Mouse (Mus musculus) embryonic facial prominence, embryonic 14.5 days (tissue): ENCODE data around the gene Gabbr1. TPM values are rescaled to one million over a fixed set of nuclear protein-coding genes. Genes with fewer than 3 reads are reported as not detected.

ENCODE experiments used
- ATAC-seq: fragments of 200-750 bp; cut with Nextera tagmentation; 2 replicates; pipeline ENCODE4 v1.8.0; 2017; ENCODE audit warnings: low read depth, moderate number of reproducible peaks, moderate TSS enrichment
- DNase-seq: peaks from one replicate; pipeline ENCODE4 v3.0.0-alpha.2; 2015; ENCODE audit warnings: low spot score
- H3K27ac ChIP-seq: fragments of 300-500 bp; sonication (generic); replicated peaks from 2 replicates; pipeline ENCODE4 v1.5.1; 2014; ENCODE audit warnings: low read depth, mild to moderate bottlenecking, low read length, moderate library complexity
- H3K27me3 ChIP-seq: fragments of 300-500 bp; sonication (generic); replicated peaks from 2 replicates; pipeline ENCODE4 v1.6.1; 2014; ENCODE audit warnings: low read length; ENCODE audit not compliant: control insufficient read depth, insufficient read depth
- H3K36me3 ChIP-seq: fragments of 300-500 bp; sonication (generic); 2 replicates; pipeline ENCODE4 v1.6.1; 2014; ENCODE audit warnings: low read length, mixed read lengths; ENCODE audit not compliant: control insufficient read depth, insufficient read depth
- H3K4me1 ChIP-seq: fragments of 300-500 bp; sonication (generic); 2 replicates; pipeline ENCODE4 v1.6.1; 2014; ENCODE audit warnings: antibody characterized with exemption, low read length; ENCODE audit not compliant: control insufficient read depth, insufficient read depth
- H3K4me2 ChIP-seq: fragments of 300-500 bp; sonication (generic); 2 replicates; pipeline ENCODE4 v1.6.1; 2014; ENCODE audit warnings: low read depth, mild to moderate bottlenecking, low read length, moderate library complexity, mixed read lengths
- H3K4me3 ChIP-seq: fragments of 300-500 bp; sonication (generic); 2 replicates; pipeline ENCODE4 v1.5.1; 2014; ENCODE audit warnings: low read depth, mild to moderate bottlenecking, low read length
- H3K9ac ChIP-seq: fragments of 300-500 bp; sonication (generic); 2 replicates; pipeline ENCODE4 v1.6.1; 2014; ENCODE audit warnings: low read depth, mild to moderate bottlenecking, low read length, moderate library complexity, mixed read lengths
- H3K9me3 ChIP-seq: fragments of 300-500 bp; sonication (generic); 2 replicates; pipeline ENCODE4 v1.6.1; 2016; ENCODE audit warnings: low read length; ENCODE audit not compliant: control insufficient read depth
- WGBS: fragments of 180-500 bp; shearing (Covaris S2); extraction: QIAGEN DNeasy Blood & Tissue Kit; methylation state at CpG from one replicate; pipeline ENCODE4 v1.1.7; 2014; 5-methylcytosine and 5-hydroxymethylcytosine counted together
- polyA plus RNA-seq: library from polyadenylated mRNA; unstranded; fragments of >200 nt; fragmentation: Nextera tagmentation; extraction: Ambion mirVana; gene quantifications from 2 replicates; pipeline ENCODE4 v1.2.1, GENCODE M21; 2014

Gabbr1 gene
- polyA plus RNA-seq, 1 experiment from 2014 or later = 8.4 TPM

GRCm38 (mm10) chr17:37063686-37064495 lies 18.1 kb downstream of the Gabbr1 start:
- Histone ChIP-seq H3K4me2 (no peak overlapping the region), H3K4me3 (no peak overlapping the region), H3K27me3 (no peaks in the 10 kb centered on the region), H3K36me3 (peaks cover 97% of the 10 kb centered on the region), H3K9ac (no peak overlapping the region), H3K9me3 (no peaks in the 10 kb centered on the region), H3K27ac (no peak overlapping the region), H3K4me1 (no peaks in the 10 kb centered on the region)
- ATAC-seq (no peak), DNase-seq (no peak)
- 72% methylated on average over 11 of the region's 11 CpGs for WGBS

DNA sequence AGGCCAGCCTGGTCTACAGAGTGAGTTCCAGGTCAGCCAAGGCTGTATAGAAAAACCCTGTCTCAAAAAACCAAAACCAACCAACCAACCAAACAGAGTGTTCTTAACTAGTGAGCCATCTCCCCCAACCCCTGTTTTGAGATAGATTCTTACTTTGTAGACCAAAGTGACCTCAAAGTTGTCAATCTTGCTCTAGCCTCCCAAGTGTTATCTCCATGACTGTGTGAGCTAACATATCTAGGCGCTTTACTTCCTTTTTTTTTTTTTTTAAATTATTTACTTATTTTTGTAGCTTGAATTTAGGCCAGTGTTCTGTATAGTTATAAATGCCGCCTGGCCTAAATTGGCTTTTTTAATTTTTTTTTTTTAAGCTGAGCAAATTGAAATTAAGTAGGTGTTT lies 20.2 kb downstream of the Gabbr1 start:
- Histone ChIP-seq H3K4me1 (no peaks in the 10 kb centered on the region), H3K27me3 (no peaks in the 10 kb centered on the region), H3K36me3 (peaks cover 97% of the 10 kb centered on the region), H3K9me3 (no peaks in the 10 kb centered on the region), H3K9ac (no peak overlapping the region), H3K4me3 (no peak overlapping the region), H3K4me2 (no peak overlapping the region), H3K27ac (no peak overlapping the region)
- DNase-seq = no peak
- WGBS = 99% methylated on average over 2 of the region's 2 CpGs
- ATAC-seq = no peak

DNA sequence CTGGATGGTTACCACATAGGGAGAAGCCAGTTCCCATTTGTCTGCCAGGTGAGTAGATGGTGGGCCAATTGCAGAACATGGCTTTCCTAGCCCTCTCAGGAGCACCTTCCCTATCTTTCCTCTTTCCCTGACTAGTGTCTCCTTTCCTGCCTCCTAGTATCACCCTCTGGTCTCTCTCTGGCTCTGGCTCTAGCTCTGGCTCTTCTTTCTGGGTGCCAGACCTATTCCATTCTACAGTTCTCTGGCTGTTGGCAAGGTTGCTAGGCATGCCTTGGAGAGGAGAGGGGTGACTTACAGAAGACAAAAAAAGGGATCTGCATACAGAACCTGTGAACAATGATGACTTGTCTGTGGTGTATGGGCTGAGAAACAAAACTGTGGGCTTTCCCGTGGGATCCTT lies 22.1 kb downstream of the Gabbr1 start:
- Histone ChIP-seq H3K4me2 (no peak overlapping the region), H3K9me3 (no peaks in the 10 kb centered on the region), H3K4me1 (no peaks in the 10 kb centered on the region), H3K36me3 (peaks cover 97% of the 10 kb centered on the region), H3K9ac (no peak overlapping the region), H3K27me3 (no peaks in the 10 kb centered on the region), H3K4me3 (no peak overlapping the region), H3K27ac (no peak overlapping the region)
- ATAC-seq (no peak), DNase-seq (no peak)
- 86% methylated on average over 1 of the region's 1 CpGs for WGBS

DNA sequence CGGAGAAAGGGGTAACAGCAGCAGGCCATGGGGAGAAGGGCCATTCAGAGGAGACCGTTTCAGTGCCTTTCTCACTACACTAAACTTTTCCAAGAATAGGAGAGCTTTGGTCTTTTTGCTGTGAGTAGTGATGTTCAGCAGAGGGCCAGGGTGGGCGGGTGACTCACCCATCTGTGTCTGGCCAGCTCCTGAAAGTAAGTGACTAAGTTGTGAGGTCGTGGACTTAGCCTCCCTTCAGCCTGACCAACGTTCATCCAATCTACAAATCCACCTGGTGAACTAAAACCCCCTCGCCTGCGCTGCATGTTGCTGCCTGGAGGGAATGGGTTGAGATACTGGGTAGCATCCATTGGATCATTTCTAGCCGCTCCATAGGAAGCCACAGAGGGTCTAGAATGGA lies 24.4 kb downstream of the Gabbr1 start:
- H3K9me3 ChIP-seq = no peaks in the 10 kb centered on the region
- no peak for DNase-seq
- H3K4me3 ChIP-seq = no peak overlapping the region

DNA sequence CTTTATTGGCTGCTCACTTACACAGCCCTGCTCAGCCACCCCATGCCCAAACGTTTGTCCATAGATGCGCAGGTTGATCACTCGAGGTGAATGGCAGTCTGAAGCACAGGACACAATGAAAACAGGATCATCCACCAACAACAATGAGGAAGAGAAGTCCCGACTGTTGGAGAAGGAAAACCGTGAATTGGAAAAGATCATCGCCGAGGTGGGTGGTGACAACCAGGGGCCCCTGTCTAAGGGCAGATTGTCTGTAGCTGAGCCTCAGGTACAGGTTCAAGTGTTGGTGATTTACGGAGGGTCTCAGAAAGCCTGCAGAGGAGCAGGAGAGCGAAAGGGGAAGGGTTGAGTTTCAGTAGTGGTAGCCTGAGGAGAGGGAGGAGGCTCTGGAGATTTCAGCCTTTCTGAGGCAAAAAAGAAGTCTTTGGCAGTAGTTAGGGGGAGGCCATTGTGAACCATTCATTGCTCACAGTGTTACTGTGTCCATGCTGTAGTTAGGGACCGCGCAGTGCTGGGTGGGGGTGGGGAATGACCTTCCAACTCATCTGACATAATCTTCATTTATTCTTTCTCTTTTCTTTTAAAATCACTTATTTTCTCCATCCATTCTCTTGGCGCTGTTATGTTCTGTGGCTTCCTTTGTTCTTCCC lies 26.4 kb downstream of the Gabbr1 start:
- H3K4me1 ChIP-seq = no peaks in the 10 kb centered on the region
- no peak overlapping the region for H3K4me2 ChIP-seq
- H3K9ac ChIP-seq = no peak overlapping the region
- DNase-seq = no peak
- no peaks in the 10 kb centered on the region for H3K27me3 ChIP-seq
- WGBS = 77% methylated on average over 12 of the region's 12 CpGs
- peaks cover 93% of the 10 kb centered on the region for H3K36me3 ChIP-seq
- ATAC-seq = no peak
- H3K27ac ChIP-seq = no peak overlapping the region
- no peaks in the 10 kb centered on the region for H3K9me3 ChIP-seq
- no peak overlapping the region for H3K4me3 ChIP-seq

More for the DNA sequence above, 24.4 kb downstream of the Gabbr1 start:
- H3K27ac ChIP-seq = no peak overlapping the region
- no peaks in the 10 kb centered on the region for H3K4me1 ChIP-seq
- peaks cover 97% of the 10 kb centered on the region for H3K36me3 ChIP-seq
- no peak overlapping the region for H3K9ac ChIP-seq
- WGBS = 86% methylated on average over 8 of the region's 8 CpGs
- H3K4me2 ChIP-seq = no peak overlapping the region
- ATAC-seq = no peak
- H3K27me3 ChIP-seq = no peaks in the 10 kb centered on the region

DNA sequence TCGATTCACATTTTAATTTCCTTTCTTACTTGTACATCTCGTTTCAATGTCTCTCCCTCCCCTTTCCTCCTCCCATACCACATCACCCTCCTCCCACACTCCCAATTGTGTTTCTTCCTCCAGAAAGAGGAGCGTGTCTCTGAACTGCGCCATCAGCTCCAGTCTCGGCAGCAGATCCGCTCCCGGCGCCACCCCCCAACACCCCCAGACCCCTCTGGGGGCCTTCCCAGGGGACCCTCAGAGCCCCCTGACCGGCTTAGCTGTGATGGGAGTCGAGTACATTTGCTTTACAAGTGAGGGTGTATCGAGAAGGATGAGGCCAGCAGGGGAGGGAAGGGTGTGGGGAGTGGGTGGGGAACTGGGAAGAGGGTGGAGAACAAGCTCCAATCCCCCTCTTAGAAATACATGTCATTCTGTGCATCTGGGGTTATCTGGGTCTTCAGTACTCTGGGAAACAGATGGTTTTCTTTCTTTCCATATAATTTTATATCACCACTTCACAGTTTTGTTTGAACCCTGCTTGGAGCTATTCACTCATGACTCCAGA lies 27.0 kb downstream of the Gabbr1 start:
- Histone ChIP-seq H3K27ac (no peak overlapping the region), H3K4me2 (no peak overlapping the region), H3K27me3 (no peaks in the 10 kb centered on the region), H3K9ac (no peak overlapping the region), H3K36me3 (peaks cover 87% of the 10 kb centered on the region), H3K9me3 (no peaks in the 10 kb centered on the region), H3K4me1 (no peaks in the 10 kb centered on the region), H3K4me3 (no peak overlapping the region)
- 70% methylated on average over 11 of the region's 11 CpGs for WGBS
- ATAC-seq (no peak), DNase-seq (no peak)

- Histone ChIP-seq H3K9me3 (no peaks in the 10 kb centered on the region), H3K27me3 (no peaks in the 10 kb centered on the region), H3K4me3 (no peak overlapping the region), H3K4me2 (no peak overlapping the region), H3K9ac (no peak overlapping the region), H3K4me1 (0 out of 2 replicates have a peak, but pooled peaks cover 2% of the 10 kb centered on the region), H3K27ac (no peak overlapping the region), H3K36me3 (peaks cover 64% of the 10 kb centered on the region)
- WGBS = 87% methylated on average over 5 of the region's 6 CpGs
- ATAC-seq (no peak), DNase-seq (no peak)
These were observed 29.4 kb downstream of the Gabbr1 start for GRCm38 (mm10) chr17:37075181-37075580.

DNA sequence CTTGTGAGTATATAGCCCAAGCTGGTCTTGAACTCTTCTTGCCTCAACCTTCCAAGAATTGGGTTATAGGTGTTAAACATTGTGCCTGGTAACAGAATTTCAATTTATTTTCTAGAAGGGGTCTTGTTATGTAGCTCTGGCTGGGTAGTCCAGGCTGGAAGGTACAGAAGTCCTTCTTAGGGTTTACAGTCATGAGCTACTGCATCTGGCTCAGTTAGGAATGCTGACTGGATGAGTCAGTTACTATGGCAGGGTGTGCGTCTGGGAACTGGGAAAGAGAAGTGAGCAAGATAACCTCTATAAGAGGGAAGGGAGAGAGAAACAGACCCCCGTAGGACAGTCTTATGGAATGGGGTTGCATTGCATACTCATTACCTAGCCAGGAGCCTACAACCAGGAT lies 30.0 kb downstream of the Gabbr1 start:
- 92% methylated on average over 2 of the region's 2 CpGs for WGBS

More for the DNA sequence above, 30.0 kb downstream of the Gabbr1 start:
- Histone ChIP-seq H3K27me3 (no peaks in the 10 kb centered on the region), H3K4me2 (no peak overlapping the region), H3K4me1 (0 out of 2 replicates have a peak, but pooled peaks cover 2% of the 10 kb centered on the region), H3K9ac (no peak overlapping the region), H3K36me3 (peaks cover 58% of the 10 kb centered on the region), H3K27ac (no peak overlapping the region), H3K9me3 (no peaks in the 10 kb centered on the region), H3K4me3 (no peak overlapping the region)
- no peak for ATAC-seq
- DNase-seq = no peak
